Mouse (Mus musculus): Measurements from ENCODE around the gene Gm13101. TPM values are rescaled to one million over a fixed set of nuclear protein-coding genes. Genes with fewer than 3 reads are reported as not detected.
A peak's percentile ranks its signal among the peaks of the same experiment; 100 is the strongest.
"Not testable (repeated sequence)": the region's sequence is repeated elsewhere in the genome, so short reads cannot be mapped to it uniquely, and the experiment has no call there.

The Gm13101 gene
- total RNA-seq (2021): not detected

- DNase-seq (ENCODE audit: low spot score); intact Hi-C loops (cut with DNase I): not testable (repeated sequence)
These were observed at the start of gene Gm13101 for GRCm38 (mm10) chr4:143966850-143967249. Gm13101 (minus strand) TSS chr4:143966950.

- DNase-seq (ENCODE audit: low spot score); intact Hi-C loops (cut with DNase I): not testable (repeated sequence)
These were observed 27.5 kb upstream of the Gm13101 start, which contains the start of gene Pramef17 for GRCm38 (mm10) chr4:143994269-143994668. Pramef17 (minus strand) TSS chr4:143994369.

GRCm38 (mm10) chr4:143988126-143988525 is 21.4 kb upstream of the Gm13101 start:
- intact Hi-C loops (cut with DNase I): not testable (repeated sequence)
- peak; percentile 60 for DNase-seq (ENCODE audit: low spot score)

GRCm38 (mm10) chr4:143987475-143987941 is 20.8 kb upstream of the Gm13101 start:
- intact Hi-C loops (cut with DNase I): not testable (repeated sequence)
- peak; percentile 69 for DNase-seq (ENCODE audit: low spot score)

GRCm38 (mm10) chr4:143985733-143986132 is 19.0 kb upstream of the Gm13101 start:
- peak; percentile 54 for DNase-seq (ENCODE audit: low spot score)
- intact Hi-C loops (cut with DNase I): not testable (repeated sequence)

- intact Hi-C loops (cut with DNase I): not testable (repeated sequence)
- DNase-seq (ENCODE audit: low spot score): peak; percentile 13
These were observed 18.4 kb upstream of the Gm13101 start for GRCm38 (mm10) chr4:143985165-143985564.

GRCm38 (mm10) chr4:143983446-143983845 is 16.7 kb upstream of the Gm13101 start:
- DNase-seq (ENCODE audit: low spot score); intact Hi-C loops (cut with DNase I): not testable (repeated sequence)

- intact Hi-C loops (cut with DNase I); DNase-seq (ENCODE audit: low spot score): not testable (repeated sequence)
These were observed 15.8 kb downstream of the Gm13101 start, which contains the start of gene Pramef25 for GRCm38 (mm10) chr4:143950916-143951315. Pramef25 (minus strand) TSS chr4:143951016.

Other genes starting within 250 kb of the Gm13101 start
- not detected for gene Gm13078, start 247.5 kb downstream of the Gm13101 start, total RNA-seq (2021)
- not detected for gene Gm13023, start 177.6 kb downstream of the Gm13101 start, total RNA-seq (2021)
- gene Gm13084, start 150.9 kb downstream of the Gm13101 start, total RNA-seq (2021): not detected
- gene Gm13103, start 120.5 kb downstream of the Gm13101 start, total RNA-seq (2021): not detected
- gene Pramef6, start 66.6 kb downstream of the Gm13101 start, total RNA-seq (2021): not detected
- not detected for gene Pramef25, start 15.9 kb downstream of the Gm13101 start, total RNA-seq (2021)
- not detected for gene Pramef17, start 27.4 kb upstream of the Gm13101 start, total RNA-seq (2021)
- not detected for gene Pramel4, start 92.2 kb upstream of the Gm13101 start, total RNA-seq (2021)
- gene Gm13102, start 139.5 kb upstream of the Gm13101 start, total RNA-seq (2021): not detected
- gene Oog3, start 195.7 kb upstream of the Gm13101 start, total RNA-seq (2021): not detected
- not detected for gene Oog2, start 223.8 kb upstream of the Gm13101 start, total RNA-seq (2021)
- not detected for gene C87977, start 246.4 kb upstream of the Gm13101 start, total RNA-seq (2021)